Mouse (Mus musculus) neutrophil, adult 5-6 weeks (primary cell): ENCODE results near the gene Cmtr2. TPM values are rescaled to one million over a fixed set of nuclear protein-coding genes. Genes with fewer than 3 reads are reported as not detected.
A peak's percentile ranks its signal among the peaks of the same experiment; 100 is the strongest.

Source experiments
- ATAC-seq: fragments of 151-379, 151-347 bp; 2 replicates; pipeline ENCODE4 v1.8.0; 2017; ENCODE audit warnings: mild to moderate bottlenecking, moderate TSS enrichment; ENCODE audit not compliant: insufficient number of reproducible peaks, poor library complexity, low FRiP score, severe bottlenecking; ENCODE audit errors: extremely low read depth
- total RNA-seq: library from RNA; stranded (forward); fragments of 200-1000 nt; gene quantifications from 2 replicates; pipeline ENCODE4 v1.2.3, GENCODE M21; 2017

Gene Cmtr2
- total RNA-seq, result 4.3 and 5.6 TPM in 2 replicates

GRCm38 (mm10) chr8:110215365-110215764 is at the start of gene Cmtr2:
Gene Cmtr2 (plus strand): TSS chr8:110215665.
- no peak for ATAC-seq

GRCm38 (mm10) chr8:110166270-110166669 is 49.2 kb upstream of the Cmtr2 start:
- ATAC-seq, result no peak

- ATAC-seq, result no peak
Observed at GRCm38 (mm10) chr8:110168046-110168445, 47.4 kb upstream of the Cmtr2 start, which contains the start of gene Calb2. Gene Calb2 (minus strand): TSS chr8:110168210.

- ATAC-seq, result no peak
Observed at GRCm38 (mm10) chr8:110172161-110172560, 43.3 kb upstream of the Cmtr2 start.

- no peak for ATAC-seq
Observed at GRCm38 (mm10) chr8:110174826-110175225, 40.6 kb upstream of the Cmtr2 start.

GRCm38 (mm10) chr8:110177359-110178155 is 37.9 kb upstream of the Cmtr2 start:
- ATAC-seq, result no peak

- ATAC-seq, result no peak
Observed at GRCm38 (mm10) chr8:110182735-110183367, 32.6 kb upstream of the Cmtr2 start.

- ATAC-seq, result no peak
Observed at GRCm38 (mm10) chr8:110183748-110184147, 31.7 kb upstream of the Cmtr2 start.

- no peak for ATAC-seq
Observed at GRCm38 (mm10) chr8:110185538-110185937, 29.9 kb upstream of the Cmtr2 start.

- ATAC-seq, result no peak
Observed at GRCm38 (mm10) chr8:110188961-110189750, 26.3 kb upstream of the Cmtr2 start.

- no peak for ATAC-seq
Observed at GRCm38 (mm10) chr8:110196678-110197077, 18.8 kb upstream of the Cmtr2 start.

- no peak for ATAC-seq
Observed at GRCm38 (mm10) chr8:110201806-110202205, 13.7 kb upstream of the Cmtr2 start.

GRCm38 (mm10) chr8:110216253-110216652 is 788 bp downstream of the Cmtr2 start:
- no peak for ATAC-seq

- no peak for ATAC-seq
Observed at GRCm38 (mm10) chr8:110217198-110217597, 1.7 kb downstream of the Cmtr2 start.

GRCm38 (mm10) chr8:110217681-110218131 is 2.2 kb downstream of the Cmtr2 start:
- peak; percentile 96 for ATAC-seq

GRCm38 (mm10) chr8:110218511-110218910 is 3.0 kb downstream of the Cmtr2 start:
- no peak for ATAC-seq

GRCm38 (mm10) chr8:110220936-110221335 is 5.5 kb downstream of the Cmtr2 start:
- no peak for ATAC-seq

GRCm38 (mm10) chr8:110230803-110231202 is 15.3 kb downstream of the Cmtr2 start:
- no peak for ATAC-seq
